Comparison of ENCODE assay signal across 21 mouse cellular contexts in genomic region chr5:140960732-140961131, GRCm38 (mm10). TPM values are rescaled to one million over a fixed set of nuclear protein-coding genes. Genes with fewer than 3 reads are reported as not detected.
A peak's percentile ranks its signal among the peaks of the same experiment; 100 is the strongest.
DNase-seq lines count a peak whose midpoint lies in the region; ATAC-seq and TF ChIP-seq lines count a peak whose summit lies in the region.
"Had no signal": no experiment of that assay in that cellular context is flagged by ENCODE, and none has a peak within 500 bp of the region (broad histone marks: within the 10 kb centered on the region; RNA-seq: fewer than 3 reads in every experiment).

No protein-coding gene starts in this region.

- no peaks in the 10 kb centered on the region for H3K27me3 ChIP-seq in forebrain, embryonic 16.5 days (replicated peaks; ENCODE audit: control insufficient read depth, insufficient read depth, low read length)
- H3K27me3 ChIP-seq in forebrain, embryonic 10.5 days (ENCODE audit: poor library complexity, severe bottlenecking) = no peaks in the 10 kb centered on the region
- H3K27me3 ChIP-seq: embryonic facial prominence, embryonic 13.5 days; embryonic facial prominence, embryonic 15.5 days had no signal

- H3K36me3 ChIP-seq in forebrain, embryonic 16.5 days (ENCODE audit: control insufficient read depth, insufficient read depth) = no peaks in the 10 kb centered on the region
- no peaks in the 10 kb centered on the region for H3K36me3 ChIP-seq in forebrain, embryonic 10.5 days (replicated peaks)
- H3K36me3 ChIP-seq: embryonic facial prominence, embryonic 13.5 days; embryonic facial prominence, embryonic 15.5 days had no signal

- no peak overlapping the region for H3K4me3 ChIP-seq in forebrain, embryonic 16.5 days (replicated peaks; ENCODE audit: low read length)
- no peak overlapping the region for H3K4me3 ChIP-seq in forebrain, embryonic 10.5 days
- H3K4me3 ChIP-seq: embryonic facial prominence, embryonic 13.5 days; embryonic facial prominence, embryonic 15.5 days; erythroblast, embryonic 14.5 days had no signal

- no peak for TF ChIP-seq CTCF in brain, embryonic 14.5 days (IDR thresholded peaks at IDR 0.05; ENCODE audit: borderline replicate concordance, extremely low read depth, insufficient read depth, insufficient read length)

- TF ChIP-seq POLR2A in brain, embryonic 14.5 days (IDR thresholded peaks at IDR 0.05; ENCODE audit: borderline replicate concordance, extremely low read depth, insufficient read depth, insufficient read length, poor library complexity, severe bottlenecking) = no peak

- H3K4me1 ChIP-seq in forebrain, embryonic 16.5 days (replicated peaks; ENCODE audit: control insufficient read depth, insufficient read depth, low read length) = no peaks in the 10 kb centered on the region; the same call in 1 of the 2 replicates
- no peaks in the 10 kb centered on the region for H3K4me1 ChIP-seq in forebrain, embryonic 10.5 days
- H3K4me1 ChIP-seq: embryonic facial prominence, embryonic 13.5 days; embryonic facial prominence, embryonic 15.5 days had no signal

- WGBS in forebrain, embryonic 16.5 days = 68% methylated on average over 6 of the region's 6 CpGs
- WGBS in forebrain, embryonic 10.5 days = 81% methylated on average over 6 of the region's 6 CpGs

- no peak overlapping the region for H3K27ac ChIP-seq in forebrain, embryonic 16.5 days (ENCODE audit: low read length)
- H3K27ac ChIP-seq in forebrain, embryonic 10.5 days = no peak overlapping the region
- H3K27ac ChIP-seq: embryonic facial prominence, embryonic 13.5 days; embryonic facial prominence, embryonic 15.5 days had no signal

- 0 out of 2 replicates have a peak, but pooled peaks have one; percentile 33 for ATAC-seq in forebrain, embryonic 16.5 days
- ATAC-seq in frontal cortex, adult (ENCODE audit: low TSS enrichment) = peak; percentile 64; the same call in 1 of the 2 replicates

- H3K9me3 ChIP-seq in forebrain, embryonic 16.5 days (ENCODE audit: control insufficient read depth, low read length) = no peaks in the 10 kb centered on the region
- H3K9me3 ChIP-seq in forebrain, embryonic 10.5 days = no peaks in the 10 kb centered on the region
- H3K9me3 ChIP-seq: embryonic facial prominence, embryonic 13.5 days; embryonic facial prominence, embryonic 15.5 days had no signal

- H3K9ac ChIP-seq in forebrain, embryonic 16.5 days (replicated peaks; ENCODE audit: low read depth, low read length) = no peak overlapping the region
- H3K9ac ChIP-seq: embryonic facial prominence, embryonic 13.5 days; embryonic facial prominence, embryonic 15.5 days had no signal

- H3K4me2 ChIP-seq in forebrain, embryonic 16.5 days (ENCODE audit: low read length) = no peak overlapping the region
- H3K4me2 ChIP-seq: embryonic facial prominence, embryonic 13.5 days; embryonic facial prominence, embryonic 15.5 days had no signal

- DNase-seq in forebrain, embryonic 10.5 days (ENCODE audit: extremely low spot score, low spot score) = no peak
- no peak for DNase-seq in frontal cortex, postnatal 36 days (ENCODE audit: low spot score in 2 of 2)
- peak; percentile 44 for DNase-seq in brain, embryonic 14.5 days (ENCODE audit: low read depth)
- DNase-seq in testis, postnatal 14 days (ENCODE audit: low spot score) = no peak
- DNase-seq: adrenal gland, adult 2 months; adrenal gland, postnatal 10 days; adrenal gland, postnatal 25 days; cerebellum, adult 11 months; cerebellum, adult 18-20 months; cerebellum, adult 8-10 months; cerebellum, adult 9-11 months; cerebellum, postnatal 14 days; cerebellum, postnatal 36 days; embryo, embryonic 11 days had no signal

RNA-seq across cellular contexts. Expression of gene Card11, which starts 39.6 kb away (rescaled TPM):
- polyA plus RNA-seq in forebrain, embryonic 16.5 days (2015; fragmentation: Nextera tagmentation; extraction: Ambion mirVana) = 0.05 TPM in 1 of 2 replicates, not detected in the other
- not detected in 2 replicates for polyA plus RNA-seq in forebrain, embryonic 10.5 days (2016; fragmentation: Nextera tagmentation; extraction: Ambion mirVana)
- polyA plus RNA-seq in brain, embryonic 14.5 days (2012; rRNA removed) = 0.06 and 0.16 TPM in 2 replicates
- polyA plus RNA-seq: C2C12; forebrain, embryonic 11.5 days had no signal
